Mouse (Mus musculus) liver, embryonic 14.5 days (tissue): ENCODE measurements at regions not wholly inside any gene's neighbourhood (a gene's known extent, or its start where the extent isn't known, plus 50 kb on each side); places are given as distances from the start of the nearest gene placed in this dataset.

ENCODE experiments used
- CTCF ChIP-seq: IDR thresholded peaks from 2 replicates; pipeline ENCODE4 v1.5.1; 2016; ENCODE audit warnings: antibody characterized with exemption, low read depth, control low read depth
- EP300 ChIP-seq: IDR thresholded peaks from 2 replicates; pipeline ENCODE4 v1.6.1; 2016; ENCODE audit warnings: antibody characterized with exemption, low read depth

DNA sequence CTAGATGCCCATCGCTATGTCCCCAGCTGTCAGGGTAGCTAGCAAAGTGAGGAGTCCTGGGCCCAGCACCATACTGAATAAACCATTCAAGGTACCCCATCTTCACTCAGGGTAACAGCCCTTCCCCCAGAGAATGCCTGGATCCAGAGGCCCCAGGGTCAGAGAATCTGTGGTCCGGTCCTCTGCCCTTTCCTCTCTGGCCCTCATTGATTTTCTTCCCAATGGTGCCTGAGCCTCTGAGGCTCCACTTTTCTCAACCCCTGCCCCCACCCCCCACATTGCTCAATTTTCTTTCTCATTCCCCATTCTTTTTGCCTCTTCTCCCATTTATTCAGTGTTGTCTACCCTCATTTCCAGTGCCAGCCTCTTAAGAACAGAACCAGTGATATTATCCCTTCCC is 114.5 kb downstream of the Vegfa start:
- TF ChIP-seq EP300: no peak
- TF ChIP-seq CTCF: no peak
